Mouse (Mus musculus) spleen, postnatal 4 days (tissue): ENCODE measurements around the gene Mmd2.

ENCODE experiments used
- DNase-seq, 2 experiments: peaks; one replicate each; pipeline ENCODE4 v3.0.0; 2022; ENCODE audit warnings: low spot score in 2 of 2

Gene Mmd2

DNA sequence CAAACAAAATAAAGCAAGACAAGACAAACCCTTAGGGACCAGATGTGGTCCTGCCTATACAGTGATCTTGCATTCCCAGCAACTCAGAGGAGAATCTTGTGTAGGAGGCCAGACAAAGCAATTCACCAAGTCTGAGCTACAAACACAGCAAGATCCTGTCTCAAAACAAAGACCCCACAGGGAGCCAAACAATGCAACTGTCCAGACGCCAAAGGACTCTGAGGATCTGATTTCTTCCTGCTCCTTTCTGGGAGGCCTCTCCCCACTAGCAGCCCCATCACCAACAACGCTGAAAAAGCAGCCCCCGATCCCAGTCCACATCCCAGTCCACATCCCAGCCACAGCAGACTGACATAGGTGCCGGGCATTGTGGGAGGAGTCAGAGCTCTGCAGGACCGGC is 62.3 kb downstream of the Mmd2 start:
- DNase-seq = no peak

DNA sequence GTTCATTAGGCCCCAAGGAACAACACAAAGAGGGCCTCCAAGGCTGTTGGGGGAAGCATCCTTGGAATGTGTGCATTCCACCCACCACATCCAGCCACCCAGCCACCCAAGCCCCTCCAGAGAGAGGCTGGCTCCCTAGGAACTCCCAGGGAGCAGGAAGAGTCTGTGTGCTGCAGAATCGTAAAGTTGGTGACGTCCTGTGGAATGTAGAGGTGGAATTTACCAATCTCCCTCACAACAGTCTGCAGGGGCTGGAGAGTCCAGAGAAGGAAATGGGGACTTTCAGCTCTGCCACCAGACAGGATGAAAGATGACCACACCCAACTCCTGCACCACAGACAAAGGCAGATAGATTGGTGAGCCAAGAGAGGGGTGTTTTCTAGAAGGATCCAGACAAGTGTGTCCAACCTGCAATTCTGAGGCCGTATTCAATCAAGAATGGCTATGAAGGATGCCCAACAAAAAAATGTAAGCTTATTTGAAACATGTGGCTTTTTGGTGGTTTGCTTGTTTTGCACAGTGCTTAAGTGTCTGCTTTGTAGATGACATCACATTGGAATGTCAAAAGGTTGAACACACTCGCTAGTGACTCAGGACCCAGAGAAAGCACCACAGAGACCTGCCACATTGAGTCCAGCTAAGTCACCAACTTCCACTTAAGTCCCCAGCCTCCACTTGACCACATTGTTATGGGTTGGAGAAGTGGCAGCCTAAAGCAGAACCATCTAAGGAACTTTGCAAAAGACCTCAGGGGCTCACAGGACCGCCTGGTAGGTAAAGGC is 63.4 kb downstream of the Mmd2 start:
- DNase-seq = no peak

DNA sequence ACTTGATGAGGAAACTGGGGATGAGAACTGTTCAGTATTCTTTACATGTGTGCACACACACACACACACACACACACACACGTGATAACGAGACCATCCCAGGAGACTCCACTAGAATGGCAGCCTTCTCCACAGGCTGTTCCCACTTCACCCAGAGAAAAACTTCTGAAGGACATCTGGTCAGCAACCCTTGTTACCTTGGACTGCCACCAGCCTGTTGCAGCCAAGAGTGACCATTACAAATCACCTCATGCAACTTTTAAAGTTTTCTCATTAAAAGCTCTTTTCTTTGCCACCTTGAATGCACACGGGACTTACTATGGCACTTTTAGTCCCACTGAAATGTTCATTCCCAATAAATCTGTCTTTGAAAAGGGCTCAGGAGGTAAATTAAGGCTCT is 71.3 kb downstream of the Mmd2 start:
- no peak for DNase-seq

DNA sequence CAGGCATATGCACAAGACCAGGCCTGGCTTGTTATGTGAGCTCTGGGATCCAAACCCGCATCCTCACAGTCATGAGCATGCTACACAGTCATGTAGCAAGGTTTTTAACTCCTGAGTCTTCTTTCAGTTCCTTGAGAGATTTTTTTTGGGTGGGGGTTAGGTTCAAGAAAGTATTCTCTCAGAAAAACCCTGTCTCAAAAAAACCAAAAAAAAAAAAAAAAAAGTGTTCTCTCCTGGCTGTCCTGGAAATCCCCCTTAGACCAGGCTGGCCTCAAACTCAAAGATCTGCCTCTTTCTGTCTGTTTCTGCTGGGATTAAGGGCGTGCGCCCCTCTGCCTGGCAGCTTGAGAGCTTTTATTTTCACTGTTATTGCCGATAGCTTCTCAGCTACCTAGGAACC is 73.2 kb downstream of the Mmd2 start:
- no peak for DNase-seq

DNA sequence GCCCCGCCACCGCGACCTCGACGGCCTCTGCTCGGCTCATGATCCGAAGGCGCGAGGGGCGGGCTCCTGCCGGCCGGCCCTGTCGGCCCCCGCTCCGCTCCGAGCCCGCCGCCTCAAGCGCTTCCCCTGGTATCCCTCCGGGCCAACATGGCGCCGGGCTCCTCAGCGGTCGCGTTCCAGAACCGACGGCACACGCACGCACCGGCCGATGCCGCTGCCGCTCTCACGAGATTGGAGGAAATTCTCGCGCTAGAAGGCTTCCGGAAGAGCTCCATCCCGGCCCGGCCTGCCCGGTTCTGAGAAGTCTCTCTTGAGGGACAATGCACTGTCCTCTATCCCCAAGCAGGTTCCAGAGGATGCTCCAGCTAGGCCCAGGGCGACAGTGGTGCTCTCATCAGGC is 78.7 kb downstream of the Mmd2 start, which contains the start of gene Papolb:
Papolb (minus strand) TSS at position 162 of the 400 bp plus-strand sequence.
- DNase-seq = no peak

DNA sequence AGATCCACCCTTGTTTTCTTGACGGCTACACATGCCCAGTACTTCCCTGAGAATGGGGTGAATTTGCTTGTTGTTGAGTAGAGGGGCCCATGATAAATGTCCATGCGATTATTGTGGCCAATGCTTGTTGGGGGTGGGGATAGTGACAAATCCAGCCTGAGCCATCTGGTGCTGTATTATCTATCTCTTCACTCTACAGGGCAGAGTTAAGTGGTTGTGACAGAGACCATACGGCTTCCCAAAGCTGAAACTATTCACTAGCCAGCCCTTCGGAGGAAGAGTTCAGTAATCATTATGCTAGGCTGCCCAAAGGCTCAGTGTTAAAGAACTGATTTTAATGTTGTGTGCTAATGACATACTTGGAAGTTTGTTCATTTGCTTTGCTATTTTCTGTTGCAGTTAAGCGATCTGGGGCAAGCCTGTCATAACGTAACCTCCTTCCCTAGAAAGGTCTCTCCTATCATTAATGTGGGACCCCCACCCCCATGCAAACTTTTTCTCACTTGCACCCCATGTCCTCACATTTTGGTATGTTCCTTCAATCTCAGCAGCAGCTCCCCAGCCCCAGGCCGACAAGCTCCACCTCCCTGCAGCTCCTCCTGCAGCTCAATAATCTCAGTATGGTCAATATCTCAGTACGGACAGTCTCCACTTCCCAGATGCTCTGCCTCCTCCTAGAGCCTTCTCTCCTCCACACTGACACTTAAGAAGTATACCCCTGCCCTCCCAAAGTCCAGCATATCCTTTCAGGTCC is 83.7 kb downstream of the Mmd2 start:
- DNase-seq = no peak

DNA sequence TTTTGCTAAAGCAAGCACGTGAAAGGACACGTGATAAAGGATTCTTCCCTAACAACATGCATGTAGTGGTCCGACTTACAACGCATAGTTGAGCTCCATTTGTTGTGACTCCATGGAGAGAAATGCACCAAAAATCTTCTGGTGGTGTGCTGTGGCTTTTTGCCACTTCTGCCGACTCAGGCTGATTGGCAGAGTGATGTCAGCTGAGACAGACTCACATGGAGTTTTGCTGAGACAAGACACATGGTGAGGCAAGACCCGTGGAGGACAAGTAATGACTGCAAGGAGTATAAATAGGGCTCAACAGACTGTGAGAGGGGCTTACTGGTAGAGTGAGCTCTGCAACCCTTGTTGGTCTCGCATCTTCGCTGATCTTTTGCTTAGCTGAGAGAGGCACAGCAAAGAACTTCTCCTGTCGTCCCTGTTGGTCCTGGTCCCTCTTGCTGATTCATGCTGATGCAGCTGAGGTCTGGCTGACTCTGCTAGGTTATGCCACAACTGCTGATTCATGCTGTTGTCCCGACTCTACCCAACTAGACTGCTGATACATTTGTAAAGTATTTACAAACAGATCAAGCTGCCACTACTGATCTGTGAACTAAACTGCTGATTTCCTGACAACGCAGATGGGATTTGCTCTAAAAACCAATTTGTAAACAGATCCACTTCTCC is 87.3 kb downstream of the Mmd2 start:
- DNase-seq = no peak

DNA sequence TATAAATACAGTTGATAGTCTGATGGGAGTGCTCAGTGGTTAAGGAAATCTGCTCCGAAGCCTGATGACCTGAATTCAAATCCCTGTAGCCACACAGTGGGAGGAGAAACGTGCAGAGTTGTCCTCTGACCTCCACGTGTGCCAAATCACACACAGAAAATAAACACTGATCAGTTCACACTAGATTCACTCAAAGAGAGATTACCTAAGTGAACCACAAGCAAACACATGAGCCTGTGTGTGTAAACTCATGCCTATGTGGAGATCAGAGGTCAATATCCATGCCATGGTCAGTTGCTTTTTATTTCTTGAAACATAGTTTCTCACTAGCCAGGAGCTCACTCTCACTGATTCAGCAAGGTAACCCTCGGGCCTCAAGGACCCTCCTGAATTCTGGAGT is 88.2 kb downstream of the Mmd2 start:
- no peak for DNase-seq

DNA sequence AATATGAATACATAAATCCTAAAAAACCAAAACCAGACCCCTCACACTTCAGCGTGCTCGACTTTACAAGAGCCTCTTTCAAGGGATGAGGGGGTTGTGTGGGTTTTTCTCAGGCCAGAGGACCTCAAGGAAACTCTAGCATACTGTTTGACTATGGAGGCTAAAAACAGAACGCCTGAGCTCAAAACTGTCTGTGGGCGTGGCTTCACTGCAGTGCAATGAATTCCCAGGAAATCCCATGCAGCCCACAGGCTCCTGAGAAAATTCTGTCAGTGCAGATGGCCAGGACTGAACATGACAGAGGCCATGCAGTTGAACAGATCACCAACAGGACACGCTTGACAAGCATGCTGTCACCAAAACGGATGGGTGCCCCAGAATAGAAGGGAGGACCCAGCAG is 89.6 kb downstream of the Mmd2 start:
- no peak for DNase-seq
